Mouse (Mus musculus): Measurements from ENCODE around the gene Camkmt.

Camkmt gene

DNA sequence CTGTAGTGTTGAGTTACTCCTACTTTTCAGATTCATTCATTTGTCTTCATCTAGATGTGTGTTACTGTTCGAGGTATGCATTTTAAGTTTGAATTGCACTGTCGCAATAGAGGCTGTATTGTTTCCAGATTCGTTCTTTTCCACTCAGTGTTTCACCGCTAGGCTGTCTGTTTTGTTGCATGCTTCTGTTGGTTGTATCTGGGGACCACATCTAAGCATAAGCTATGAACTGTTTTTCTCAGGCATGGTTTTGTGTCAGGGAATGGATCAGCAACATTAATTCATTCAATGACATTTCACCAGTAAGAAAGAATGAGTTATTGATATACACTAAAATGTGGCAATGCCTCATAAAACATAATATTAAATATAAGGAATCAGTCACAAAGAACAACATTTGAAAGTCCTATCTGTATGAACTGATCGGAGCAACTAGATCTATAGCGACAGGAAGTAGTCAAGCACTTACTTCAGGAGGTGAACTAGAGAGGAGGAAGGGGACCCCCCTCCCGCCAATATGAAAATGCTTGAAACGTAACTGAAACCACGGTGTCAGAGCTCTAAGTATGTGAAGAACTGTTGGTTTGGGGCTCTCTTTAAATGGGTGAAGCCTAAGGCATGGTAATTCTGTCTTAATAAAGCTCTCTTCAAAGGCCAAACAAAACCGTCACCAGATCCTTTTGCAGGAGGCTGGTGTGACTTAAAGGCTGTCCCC, 80.3 kb downstream of the Camkmt start:
- no peak for DNase-seq (ENCODE audit: low read depth)

DNA sequence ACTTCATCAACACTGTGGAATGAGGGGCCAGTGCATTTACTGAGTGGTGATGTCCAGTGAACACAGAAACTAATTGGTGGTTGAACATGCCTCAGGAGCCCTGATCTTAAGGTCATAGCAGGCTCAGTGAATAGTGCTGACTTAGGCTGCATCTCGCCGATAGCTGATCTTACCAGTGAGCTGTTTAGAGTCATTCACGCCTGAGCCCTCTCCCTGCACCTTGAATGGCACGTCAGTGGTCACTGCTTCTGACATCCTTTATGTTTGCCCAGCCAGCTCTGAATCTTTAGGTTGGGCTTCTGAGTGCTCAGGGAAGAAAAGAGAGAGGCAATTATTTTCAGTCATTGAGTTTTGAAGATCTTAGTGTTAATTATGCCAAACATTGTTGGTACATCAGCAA, 81.6 kb downstream of the Camkmt start:
- no peak for DNase-seq (ENCODE audit: low read depth)

DNA sequence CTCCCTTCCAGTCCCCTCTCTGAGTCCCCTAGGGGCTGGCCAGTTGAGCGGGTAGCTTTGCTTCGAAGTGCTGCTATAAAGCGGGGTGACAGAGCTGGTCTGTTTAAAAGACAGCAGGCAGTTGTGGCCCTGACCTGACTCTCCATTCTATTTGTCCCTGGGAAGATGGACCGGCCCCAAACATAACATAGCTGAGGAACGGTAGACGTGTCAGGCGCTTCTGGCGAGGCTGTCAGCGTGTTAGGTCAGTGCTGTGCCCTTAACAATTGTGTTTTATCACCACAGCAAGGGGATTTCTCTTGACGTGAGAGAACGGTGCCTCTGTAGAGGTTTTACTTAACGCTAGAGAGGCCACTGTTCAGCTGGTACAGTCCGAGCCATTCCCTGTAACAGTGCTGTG, 86.9 kb downstream of the Camkmt start:
- DNase-seq (ENCODE audit: low read depth), result no peak

DNA sequence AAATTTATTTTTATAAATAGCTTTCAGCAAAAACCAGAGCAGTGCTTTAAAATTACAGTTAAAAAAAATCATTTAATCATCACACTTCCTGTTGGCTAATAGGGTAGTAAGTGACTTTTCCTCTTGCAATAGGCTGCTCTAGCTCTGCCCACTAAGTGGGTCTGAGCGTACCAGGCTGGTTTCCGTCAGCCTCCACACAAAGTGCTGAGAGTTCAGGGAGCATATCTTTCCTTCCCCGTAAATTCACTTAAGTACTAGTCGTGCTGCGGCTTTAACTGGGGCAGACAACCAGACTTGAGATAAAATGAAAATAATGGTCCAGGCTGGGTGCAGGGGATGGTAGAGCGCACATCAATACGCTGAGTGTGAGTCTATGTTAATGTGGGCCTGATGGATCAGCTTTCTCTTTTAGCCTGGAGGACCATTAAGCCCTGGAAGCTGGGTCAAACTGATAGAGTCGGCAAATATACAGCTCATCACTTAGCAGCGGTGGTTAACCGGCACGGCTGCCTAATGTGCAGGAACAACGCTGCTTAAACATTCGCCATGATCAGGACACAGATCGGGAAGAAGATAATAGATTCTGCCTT, 90.2 kb downstream of the Camkmt start:
- no peak for DNase-seq (ENCODE audit: low read depth)

DNA sequence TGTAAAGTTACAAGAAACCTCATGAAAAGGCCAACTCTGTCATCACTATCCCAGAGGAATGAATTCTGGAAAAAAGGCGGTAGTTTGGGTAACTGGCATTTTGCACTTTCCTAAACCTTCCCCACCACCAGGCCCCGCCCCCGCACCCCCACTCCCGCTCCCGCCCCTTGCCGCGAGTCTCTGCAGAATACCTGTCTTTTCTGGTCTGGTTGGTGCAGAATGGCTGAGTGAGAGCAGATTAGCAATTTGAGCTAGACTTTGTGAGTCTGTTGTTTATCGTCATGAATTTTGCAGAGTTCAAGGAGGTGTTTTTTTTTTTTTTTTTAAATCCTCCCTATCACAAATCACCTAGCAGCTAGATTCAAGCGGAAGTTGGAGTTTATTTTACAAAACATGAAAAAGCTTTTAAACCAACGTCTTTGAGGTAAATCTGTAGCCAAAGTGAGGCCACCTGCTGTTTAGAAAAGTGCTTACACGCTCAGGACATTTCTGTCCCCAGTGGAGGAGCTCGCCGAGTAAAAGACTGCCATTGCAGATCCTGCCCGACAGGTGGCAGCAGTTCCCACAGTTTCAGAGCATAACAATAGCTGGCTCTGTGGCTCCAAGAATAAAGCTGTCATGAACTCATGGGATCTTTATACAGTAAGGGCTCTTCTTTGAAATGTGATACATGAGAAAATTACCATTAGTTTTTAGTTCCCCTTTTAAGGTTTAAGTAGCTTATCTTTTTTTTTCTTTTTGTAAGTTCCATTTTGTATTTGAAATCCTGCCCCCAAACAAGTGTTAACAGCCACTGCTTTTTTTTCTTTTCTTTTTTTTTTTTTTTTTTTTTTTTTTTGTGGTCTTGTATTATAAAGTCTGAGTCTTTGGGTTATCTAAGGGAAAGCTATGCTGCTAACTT, 99.1 kb downstream of the Camkmt start:
- DNase-seq (ENCODE audit: low read depth), result peak; percentile 58

DNA sequence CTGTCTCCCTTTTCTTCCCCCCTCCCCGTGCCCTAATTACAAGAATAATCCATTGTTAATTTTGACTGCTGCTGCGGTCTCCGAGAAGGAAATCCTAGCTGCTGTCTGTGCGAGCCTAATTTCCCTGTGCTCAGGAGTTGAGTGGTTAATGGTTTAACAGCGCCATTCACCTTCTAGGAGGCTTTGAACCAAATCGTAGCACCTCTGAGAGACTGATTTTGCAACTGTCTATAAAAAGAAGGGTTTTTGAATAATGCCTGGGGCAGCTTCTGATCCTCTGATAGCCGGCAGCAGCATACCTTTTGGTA, 99.7 kb downstream of the Camkmt start:
- no peak for DNase-seq (ENCODE audit: low read depth)

DNA sequence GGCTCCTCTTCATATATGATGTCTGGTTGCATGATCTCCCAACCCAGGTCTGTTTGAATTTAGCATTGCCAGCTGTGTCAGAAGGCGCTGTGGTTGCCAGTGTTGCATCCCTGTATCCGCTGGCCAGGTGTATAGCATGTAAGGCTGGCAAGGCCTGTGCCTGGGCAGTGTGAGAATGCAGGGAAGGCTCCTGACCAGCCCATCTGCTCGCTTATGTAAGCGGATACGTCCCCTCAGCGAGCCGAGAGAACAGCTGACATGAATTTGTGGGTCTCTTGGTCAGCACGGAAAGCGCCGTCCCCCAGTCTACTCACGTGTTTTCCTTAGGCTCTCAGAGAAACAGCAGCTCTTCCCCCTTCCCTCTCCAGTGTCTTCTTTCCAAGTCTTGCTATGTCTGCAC, 102.9 kb downstream of the Camkmt start:
- DNase-seq (ENCODE audit: low read depth), result no peak

DNA sequence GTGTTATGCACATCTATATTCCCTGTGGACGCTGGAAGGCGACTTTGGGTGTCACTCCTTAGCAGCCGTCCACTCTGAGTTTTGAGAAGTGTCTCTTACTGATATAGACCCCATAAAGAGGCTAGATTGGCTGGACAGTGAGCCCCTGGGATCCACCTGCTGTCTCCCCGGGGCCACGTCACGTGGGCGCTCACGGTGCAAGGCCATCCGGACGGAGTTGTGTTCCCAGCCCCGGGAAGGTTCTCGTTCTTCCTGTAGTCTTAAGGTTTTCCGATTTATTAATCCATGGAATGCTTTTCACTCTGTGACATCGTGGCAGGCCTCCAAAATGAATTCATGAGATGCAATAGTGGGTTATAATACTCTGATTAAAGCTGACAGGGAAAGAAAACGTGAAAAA, 108.4 kb downstream of the Camkmt start:
- no peak for DNase-seq (ENCODE audit: low read depth)

DNA sequence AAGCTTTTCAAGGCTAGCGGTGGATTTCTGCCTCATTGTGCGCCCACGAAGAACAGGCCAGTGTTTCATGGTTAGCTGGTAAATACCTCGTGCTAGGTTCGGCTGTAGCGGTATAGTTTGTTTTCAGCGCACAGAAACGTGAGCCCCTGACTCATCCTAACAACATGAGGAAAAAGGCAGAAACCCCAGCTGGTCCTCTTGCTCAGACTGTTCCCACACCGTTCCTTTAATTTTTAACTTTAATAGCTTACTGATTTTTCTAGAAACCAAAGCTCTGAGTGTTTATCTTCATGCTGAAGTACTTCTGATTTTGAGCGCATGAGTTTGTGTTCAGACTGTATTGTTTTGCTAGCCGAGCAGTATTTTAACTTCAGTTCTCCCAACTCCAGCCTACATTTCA, 109.0 kb downstream of the Camkmt start:
- no peak for DNase-seq (ENCODE audit: low read depth)

DNA sequence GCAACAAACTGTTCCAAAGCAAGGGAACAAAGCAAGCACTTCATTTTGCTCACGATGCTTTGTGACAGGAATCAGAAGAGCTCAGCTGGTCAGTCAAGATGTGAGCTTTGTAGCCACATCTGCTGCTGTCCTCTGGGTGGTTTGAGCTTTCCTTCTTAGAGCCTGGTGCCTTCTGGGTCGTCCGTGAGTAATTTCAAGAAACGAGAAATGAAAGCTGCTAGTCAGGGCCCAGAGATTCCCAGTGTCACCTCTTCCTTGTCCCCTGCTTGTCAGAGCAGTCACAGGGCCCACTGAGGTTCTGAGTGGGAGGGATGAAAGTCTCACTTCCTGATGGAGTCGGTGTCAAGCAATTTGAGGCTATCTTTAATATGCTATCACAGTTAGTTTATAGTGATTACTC, 127.7 kb downstream of the Camkmt start:
- no peak for DNase-seq (ENCODE audit: low read depth)

DNA sequence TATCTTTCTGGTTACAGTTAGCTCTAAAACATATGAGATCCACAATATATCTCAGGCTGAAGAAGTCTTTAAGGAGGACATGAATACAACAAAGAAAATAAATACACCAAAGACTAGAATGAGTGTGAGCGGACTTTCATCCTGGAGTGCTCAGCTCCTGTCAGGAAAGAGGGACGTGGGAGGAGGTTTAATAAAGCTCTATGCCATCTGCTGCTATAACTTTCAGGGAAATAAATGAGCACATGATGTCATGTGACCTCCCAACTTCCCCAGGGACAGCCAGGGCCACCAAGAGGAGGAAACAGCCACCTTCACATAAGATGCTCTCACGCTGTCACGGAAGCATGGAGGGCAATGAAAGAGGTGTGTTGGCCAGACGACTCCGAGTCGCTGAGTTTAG, 151.8 kb downstream of the Camkmt start:
- DNase-seq (ENCODE audit: low read depth), result no peak

DNA sequence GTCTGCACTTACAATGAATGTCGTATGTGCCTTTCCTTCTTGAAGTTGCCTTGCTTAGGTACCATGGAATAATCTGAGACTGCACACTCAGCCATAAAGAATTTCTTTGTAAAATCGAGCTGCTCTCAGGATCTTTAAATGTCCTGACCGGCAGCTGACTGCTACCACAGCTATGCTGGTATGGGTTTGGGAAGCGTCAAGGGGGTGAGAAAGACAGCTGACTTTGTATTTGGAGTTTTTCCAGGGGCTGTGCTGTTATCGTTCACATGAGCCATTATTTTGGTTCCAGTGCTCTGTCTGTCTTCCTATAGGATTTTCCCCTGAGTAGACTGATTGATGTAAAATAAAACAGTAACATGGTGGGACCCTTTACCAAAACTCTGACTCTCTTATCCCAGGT, 158.6 kb downstream of the Camkmt start:
- no peak for DNase-seq (ENCODE audit: low read depth)

DNA sequence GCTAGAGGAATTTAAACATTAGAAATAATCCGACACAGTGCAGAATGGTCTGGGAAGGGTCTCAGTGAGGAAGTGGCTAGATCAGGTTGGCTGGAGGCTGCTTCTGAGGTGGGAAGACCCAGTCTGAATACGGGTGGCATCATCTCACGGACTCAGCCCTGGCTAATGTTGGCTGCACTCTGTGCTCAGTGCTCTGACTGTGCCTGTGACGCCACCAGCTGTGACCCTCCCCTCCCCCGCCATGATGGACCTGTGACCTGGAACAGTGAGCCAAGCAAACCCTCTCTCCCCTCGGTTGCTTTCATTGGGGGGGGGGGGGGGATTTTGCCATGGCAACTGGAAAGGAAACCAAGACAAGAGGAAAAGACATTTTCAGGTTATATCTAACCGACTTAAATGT, 159.4 kb downstream of the Camkmt start:
- DNase-seq (ENCODE audit: low read depth), result no peak

DNA sequence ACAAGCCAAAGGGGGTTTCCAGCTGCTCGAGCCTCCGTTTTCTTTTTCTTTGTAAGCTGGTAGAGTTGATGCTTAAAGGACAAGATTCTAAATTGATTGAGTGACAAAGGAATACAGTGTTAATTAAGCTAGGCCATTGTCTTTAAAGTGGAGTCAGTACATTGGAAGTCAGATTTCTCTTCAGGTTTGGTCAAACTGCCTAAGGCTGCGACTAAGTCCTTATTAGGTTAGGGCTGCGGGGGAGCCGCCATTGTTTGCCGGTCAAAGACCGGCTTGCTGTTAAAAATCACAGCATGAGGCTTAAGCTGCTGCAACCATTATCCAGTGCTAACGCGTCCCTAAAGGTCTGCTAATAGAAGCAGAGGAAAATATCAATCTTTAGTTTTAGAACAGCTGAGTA, 166.6 kb downstream of the Camkmt start:
- DNase-seq (ENCODE audit: low read depth), result no peak

DNA sequence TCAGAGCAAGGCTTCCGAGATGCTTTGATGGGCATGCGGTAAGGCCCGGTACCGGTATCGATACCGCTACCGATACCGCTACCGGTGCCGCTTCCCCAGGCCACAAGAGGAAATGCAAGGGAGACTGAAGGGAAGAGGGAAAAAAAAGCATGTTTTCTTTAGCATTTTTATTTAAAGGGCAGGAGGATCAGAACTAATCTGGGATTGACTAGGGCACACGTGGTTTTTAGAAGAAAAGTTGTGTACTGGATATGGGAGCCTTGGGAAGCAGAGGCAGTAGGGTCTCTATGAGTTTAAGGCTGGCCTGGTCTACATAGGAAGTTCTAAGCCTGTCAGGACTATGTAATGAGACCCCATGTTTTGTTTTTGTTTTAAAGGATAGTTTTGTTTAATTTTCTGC, 167.0 kb downstream of the Camkmt start:
- no peak for DNase-seq (ENCODE audit: low read depth)

DNA sequence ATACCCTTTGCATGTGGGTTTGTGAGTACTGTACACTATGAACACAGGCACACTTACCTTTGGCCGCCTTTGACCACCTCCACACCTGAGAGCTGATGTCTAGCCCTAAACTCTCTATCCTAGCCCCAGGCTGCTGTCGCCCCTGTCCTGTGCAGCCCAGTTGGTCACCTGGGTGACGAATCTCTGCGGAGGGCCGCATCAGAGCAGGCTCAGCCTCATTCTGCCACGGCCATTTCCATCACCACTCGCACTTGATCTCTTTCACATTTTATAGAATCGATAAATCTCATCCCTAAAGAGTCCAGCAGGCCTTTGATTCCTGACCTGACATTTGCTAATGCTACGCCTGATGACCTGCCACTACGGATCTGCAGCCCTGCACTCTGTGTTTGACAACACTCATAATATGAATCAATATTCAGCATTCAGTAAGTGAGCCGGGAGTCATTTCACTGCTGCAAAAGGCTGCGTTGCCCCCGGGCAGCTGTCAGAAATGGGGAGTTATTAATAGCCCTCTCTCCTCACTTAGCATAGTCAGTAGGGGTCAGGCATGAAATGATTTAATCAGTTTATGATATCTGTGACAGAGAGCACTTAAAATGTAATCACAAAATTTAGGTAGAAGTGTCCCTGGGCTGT, 168.5 kb downstream of the Camkmt start:
- no peak for DNase-seq (ENCODE audit: low read depth)

DNA sequence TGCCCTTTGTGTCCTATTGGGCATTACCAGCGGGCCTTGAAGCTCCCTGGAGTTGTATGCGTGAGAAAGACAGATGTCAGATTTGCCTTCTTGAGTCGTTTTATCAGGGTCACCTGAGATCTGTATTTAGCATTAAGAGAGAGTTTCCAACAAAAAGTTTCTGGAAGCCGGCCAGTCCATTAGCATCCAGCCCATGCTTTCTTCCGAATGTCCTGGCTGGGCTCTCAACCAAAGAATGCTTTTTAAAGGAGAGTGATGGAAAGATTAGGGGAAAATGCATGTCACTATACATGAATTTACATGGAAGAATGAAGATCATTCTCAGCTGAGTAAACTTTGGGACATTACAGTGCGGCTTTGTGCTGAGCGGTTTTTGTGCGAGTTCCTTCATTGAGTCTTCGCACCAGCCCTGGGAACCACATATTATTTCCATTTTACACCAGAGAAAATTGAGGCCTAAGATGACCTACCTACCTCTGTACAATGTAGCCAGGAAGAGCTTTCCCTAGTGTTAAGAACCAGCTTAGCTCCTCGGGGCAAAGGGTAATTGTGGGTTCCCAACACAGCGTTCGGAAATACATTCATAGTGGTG, 176.6 kb downstream of the Camkmt start:
- no peak for DNase-seq (ENCODE audit: low read depth)

DNA sequence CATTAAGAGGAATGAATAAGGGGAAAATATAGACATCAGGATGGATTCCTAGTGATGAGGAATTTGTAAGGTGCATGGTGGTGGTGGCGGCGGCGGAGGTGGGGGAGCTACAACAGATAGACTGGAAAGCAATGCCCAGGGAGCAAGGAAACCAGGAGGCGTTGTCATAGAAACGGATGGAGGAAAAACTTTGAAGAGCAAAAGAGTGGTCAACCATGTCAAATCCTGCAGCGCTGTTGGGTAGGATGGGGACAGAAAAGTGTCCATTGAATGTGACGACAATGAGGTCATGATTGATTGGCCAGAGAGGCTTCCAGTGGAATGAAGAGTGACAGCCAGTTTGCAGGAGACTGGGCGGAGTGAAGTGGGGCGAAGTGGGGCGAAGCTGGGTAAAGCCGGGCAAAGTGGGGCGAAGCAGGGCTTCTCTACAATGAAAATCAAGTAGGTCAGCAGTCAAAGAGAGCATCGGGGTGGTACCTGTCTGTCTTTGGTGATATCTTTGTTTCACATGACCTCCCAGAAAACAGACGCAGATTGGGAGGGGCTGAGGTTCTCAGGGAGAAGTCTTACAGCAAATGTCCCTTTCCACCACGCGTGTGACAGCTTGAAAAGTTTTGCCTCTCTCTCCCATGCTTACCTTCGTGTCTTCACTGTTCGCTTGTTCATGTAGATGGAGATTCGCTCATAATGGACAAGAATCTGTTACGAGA, 181.3 kb downstream of the Camkmt start:
- no peak for DNase-seq (ENCODE audit: low read depth)

DNA sequence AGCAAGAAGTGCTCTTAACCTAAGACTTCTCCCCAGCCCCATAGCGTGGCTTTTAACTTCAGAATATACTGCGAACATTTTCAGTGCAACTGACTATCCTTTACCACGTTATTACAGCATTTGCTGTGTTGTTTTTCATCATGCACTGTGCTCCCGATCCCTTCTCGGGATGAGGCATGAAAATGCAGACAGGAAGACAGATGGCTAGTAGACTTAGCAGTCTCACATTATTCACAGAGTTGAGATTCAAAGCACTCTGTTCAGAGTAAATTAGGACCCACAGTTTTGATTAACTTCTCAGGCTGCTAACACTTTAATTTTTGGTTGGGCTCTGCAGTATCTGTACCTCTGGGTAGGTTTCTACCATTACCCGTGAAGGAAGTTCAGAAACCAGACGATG, 189.4 kb downstream of the Camkmt start:
- no peak for DNase-seq (ENCODE audit: low read depth)

DNA sequence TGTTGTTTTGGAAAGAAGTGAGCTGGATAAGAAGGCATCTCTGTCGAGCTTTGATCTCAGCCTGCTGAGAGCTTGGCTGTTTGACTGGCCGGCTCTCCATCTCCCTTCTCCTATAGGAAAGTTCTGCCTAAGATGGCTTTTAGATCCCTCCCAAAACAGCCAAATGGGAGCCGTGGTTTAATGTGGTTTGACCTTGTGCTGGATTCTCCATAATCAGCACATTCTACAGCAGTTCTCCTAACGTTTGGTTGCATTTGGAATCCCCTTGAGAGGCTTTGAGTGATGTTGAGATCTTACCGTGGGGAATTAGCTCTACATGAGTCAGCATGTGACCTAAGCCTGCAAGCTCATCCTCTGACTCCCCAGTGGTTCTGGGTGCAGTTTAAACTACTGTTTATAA, 192.1 kb downstream of the Camkmt start:
- DNase-seq (ENCODE audit: low read depth), result no peak

DNA sequence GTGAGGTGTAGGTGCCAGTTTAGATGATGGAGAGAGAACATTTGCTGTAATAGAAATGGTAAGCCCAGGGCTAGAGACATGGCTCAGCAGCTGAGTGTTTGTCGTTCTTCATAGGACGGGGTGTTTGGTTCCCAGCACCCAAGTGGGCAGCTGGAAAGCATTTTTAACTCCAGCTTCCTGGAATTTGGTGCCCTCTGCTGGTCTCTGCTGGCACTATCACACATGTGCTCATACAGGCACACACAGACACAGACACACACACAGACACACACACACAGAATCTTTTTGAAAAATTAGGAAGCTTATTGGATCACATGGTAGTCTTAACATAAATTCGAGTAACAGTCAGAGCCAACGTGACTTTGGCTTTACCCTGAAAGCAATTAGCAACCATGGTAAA, 200.8 kb downstream of the Camkmt start:
- DNase-seq (ENCODE audit: low read depth), result no peak

DNA sequence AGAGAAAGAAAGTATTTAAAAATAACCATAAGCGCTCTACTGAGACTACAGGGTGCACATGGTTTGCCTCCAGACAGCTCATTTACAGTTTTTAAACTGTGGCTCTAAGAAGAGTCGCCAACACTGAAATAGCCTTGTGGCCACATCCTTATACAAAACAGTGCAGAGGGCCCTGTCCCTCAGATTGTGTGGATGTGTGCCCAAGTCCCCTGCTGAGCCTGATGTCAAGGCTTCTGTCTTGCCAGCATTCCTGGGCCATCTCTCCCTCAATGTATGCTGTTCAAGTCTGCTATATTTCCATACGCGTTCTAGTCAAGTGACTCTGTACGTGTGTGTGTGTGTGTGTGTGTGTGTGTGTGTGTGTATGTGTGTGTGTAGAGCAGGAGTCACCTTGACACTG, 201.2 kb downstream of the Camkmt start:
- DNase-seq (ENCODE audit: low read depth), result no peak
